In genomic region chr9:20897736-20898510, GRCm38 (mm10) we compare ENCODE assay signal across 8 mouse cellular contexts. TPM values are rescaled to one million over a fixed set of nuclear protein-coding genes. Genes with fewer than 3 reads are reported as not detected.
DNase-seq lines count a peak whose midpoint lies in the region; ATAC-seq and TF ChIP-seq lines count a peak whose summit lies in the region.

No protein-coding gene starts in this region.

- H3K4me1 ChIP-seq in cerebellum, adult 2 months (ENCODE audit: control insufficient read depth, insufficient read depth, low read length), result peaks cover 8% of the 10 kb centered on the region
- H3K4me1 ChIP-seq in forebrain, embryonic 13.5 days, result peaks cover 15% of the 10 kb centered on the region
- H3K4me1 ChIP-seq in liver, embryonic 14.5 days (replicated peaks; ENCODE audit: control insufficient read depth in 2 of 2, insufficient read depth in 2 of 2, low read length in 1 of 2), result peaks cover 7 to 18% of the 10 kb centered on the region in 2 experiments

- H3K27me3 ChIP-seq in cerebellum, adult 2 months (ENCODE audit: control insufficient read depth, insufficient read depth, low read length), result no peaks in the 10 kb centered on the region
- peaks cover 3% of the 10 kb centered on the region; the same call in 1 of the 2 replicates for H3K27me3 ChIP-seq in forebrain, embryonic 13.5 days
- no peaks in the 10 kb centered on the region for H3K27me3 ChIP-seq in liver, embryonic 14.5 days (ENCODE audit: control insufficient read depth, insufficient read depth, low read length)

- TF ChIP-seq EP300 in liver, embryonic 14.5 days (IDR thresholded peaks at IDR 0.05; ENCODE audit: low read depth), result no peak

- H3K36me3 ChIP-seq in forebrain, embryonic 13.5 days (ENCODE audit: poor library complexity, severe bottlenecking), result peaks cover 43% of the 10 kb centered on the region
- peaks cover 27% of the 10 kb centered on the region for H3K36me3 ChIP-seq in liver, embryonic 14.5 days (replicated peaks; ENCODE audit: control insufficient read depth, insufficient read depth, low read depth)

- H3K27ac ChIP-seq in cerebellum, adult 2 months (ENCODE audit: insufficient read depth, low read length), result no peak overlapping the region
- 0 out of 2 replicates have a peak overlapping the region, but pooled peaks have one; percentile 8 for H3K27ac ChIP-seq in forebrain, embryonic 13.5 days
- H3K27ac ChIP-seq in liver, embryonic 14.5 days, result peak overlapping the region; percentile 40

- H3K9ac ChIP-seq in forebrain, embryonic 13.5 days, result peak overlapping the region; percentile 95
- H3K9ac ChIP-seq in liver, embryonic 14.5 days (replicated peaks), result peak overlapping the region; percentile 94

- no peak for DNase-seq in cerebellum, adult 2 months
- no peak for DNase-seq in cerebellum, postnatal 10 days
- peak; percentile 12 for DNase-seq in A20 (ENCODE audit: low read depth, low spot score)
- DNase-seq in liver, embryonic 14.5 days (ENCODE audit: low read depth in 3 of 3, low spot score in 3 of 3), result no peak
- no peak for DNase-seq in right cerebral cortex, adult 2 months (ENCODE audit: low spot score in 2 of 2)
- no peak for DNase-seq in right cerebral cortex, adult 18-20 months
- DNase-seq in spleen, postnatal 10 days (ENCODE audit: low spot score in 2 of 2), result no peak

- no peak for TF ChIP-seq POLR2A in cerebellum, adult 2 months (IDR thresholded peaks at IDR 0.05; ENCODE audit: borderline replicate concordance, insufficient read depth, low read length)

- TF ChIP-seq CTCF in cerebellum, adult 2 months (IDR thresholded peaks at IDR 0.05; ENCODE audit: borderline replicate concordance, insufficient read depth, low read depth, low read length), result no peak
- no peak for TF ChIP-seq CTCF in liver, embryonic 14.5 days (IDR thresholded peaks at IDR 0.05; ENCODE audit: low read depth)

- 5% methylated on average over 37 of the region's 39 CpGs for WGBS in cerebellum, adult 2 months
- 5% methylated on average over 33 of the region's 39 CpGs for WGBS in forebrain, embryonic 13.5 days
- 3% methylated on average over 38 of the region's 39 CpGs for WGBS in liver, embryonic 14.5 days (ENCODE audit: insufficient replicate concordance)

- H3K4me2 ChIP-seq in forebrain, embryonic 13.5 days, result peak overlapping the region; percentile 99
- H3K4me2 ChIP-seq in liver, embryonic 14.5 days (ENCODE audit: low read depth), result peak overlapping the region; percentile 96

- no peaks in the 10 kb centered on the region for H3K9me3 ChIP-seq in forebrain, embryonic 13.5 days (replicated peaks)
- H3K9me3 ChIP-seq in liver, embryonic 14.5 days (ENCODE audit: control insufficient read depth, low read length), result no peaks in the 10 kb centered on the region

- peak overlapping the region; percentile 78 for H3K4me3 ChIP-seq in cerebellum, adult 2 months (replicated peaks; ENCODE audit: insufficient read depth, low read depth, low read length)
- peak overlapping the region; percentile 97 for H3K4me3 ChIP-seq in forebrain, embryonic 13.5 days
- H3K4me3 ChIP-seq in liver, embryonic 14.5 days (ENCODE audit: insufficient read depth in 1 of 2, low read depth in 2 of 2, low read length in 2 of 2), result peak overlapping the region; percentile 81 to 96

- ATAC-seq in forebrain, embryonic 13.5 days, result peak; percentile 56; the same call in 1 of the 2 replicates
- ATAC-seq in liver, embryonic 14.5 days (ENCODE audit: insufficient read depth), result peak; percentile 67

RNA-seq across cellular contexts. Expression of gene Eif3g, which starts 0.5 kb away (rescaled TPM):
- 129 and 130 TPM in 2 replicates for polyA plus RNA-seq in cerebellum, adult 2 months (2012; rRNA removed)
- polyA plus RNA-seq in forebrain, embryonic 13.5 days (2015; fragmentation: Nextera tagmentation; extraction: Ambion mirVana), result 327 and 332 TPM in 2 replicates
- 74.2 and 104 TPM in 2 replicates for polyA plus RNA-seq in liver, embryonic 14.5 days (2012; rRNA removed)
- polyA plus RNA-seq in liver, embryonic 14.5 days (2014; fragmentation: Nextera tagmentation; extraction: Ambion mirVana), result 170 and 181 TPM in 2 replicates

RNA-seq across cellular contexts. Expression of gene Ppan, which starts 9.9 kb away (rescaled TPM):
- 45.3 and 50.2 TPM in 2 replicates for polyA plus RNA-seq in cerebellum, adult 2 months (2012; rRNA removed)
- polyA plus RNA-seq in forebrain, embryonic 13.5 days (2015; fragmentation: Nextera tagmentation; extraction: Ambion mirVana), result 57.7 and 65.2 TPM in 2 replicates
- 70.6 and 84.8 TPM in 2 replicates for polyA plus RNA-seq in liver, embryonic 14.5 days (2012; rRNA removed)
- 50.2 and 56.1 TPM in 2 replicates for polyA plus RNA-seq in liver, embryonic 14.5 days (2014; fragmentation: Nextera tagmentation; extraction: Ambion mirVana)

RNA-seq across cellular contexts. Expression of gene Angptl6, which starts 18.4 kb away (rescaled TPM):
- polyA plus RNA-seq in cerebellum, adult 2 months (2012; rRNA removed), result 11.1 and 12.4 TPM in 2 replicates
- polyA plus RNA-seq in forebrain, embryonic 13.5 days (2015; fragmentation: Nextera tagmentation; extraction: Ambion mirVana), result 8.5 and 11.1 TPM in 2 replicates
- polyA plus RNA-seq in liver, embryonic 14.5 days (2012; rRNA removed), result 8.1 and 9.3 TPM in 2 replicates
- 6.8 and 7.6 TPM in 2 replicates for polyA plus RNA-seq in liver, embryonic 14.5 days (2014; fragmentation: Nextera tagmentation; extraction: Ambion mirVana)

RNA-seq across cellular contexts. Expression of gene A230050P20Rik, which starts 29.5 kb away (rescaled TPM):
- polyA plus RNA-seq in cerebellum, adult 2 months (2012; rRNA removed), result 169 and 171 TPM in 2 replicates
- 1.1 and 1.2 TPM in 2 replicates for polyA plus RNA-seq in forebrain, embryonic 13.5 days (2015; fragmentation: Nextera tagmentation; extraction: Ambion mirVana)
- 11.5 and 13.0 TPM in 2 replicates for polyA plus RNA-seq in liver, embryonic 14.5 days (2012; rRNA removed)
- 1.1 and 1.7 TPM in 2 replicates for polyA plus RNA-seq in liver, embryonic 14.5 days (2014; fragmentation: Nextera tagmentation; extraction: Ambion mirVana)
